Mouse (Mus musculus) CD8-positive naive resting alpha-beta T cell, adult 2 months (primary cell): ENCODE results near the gene Fut7.
A peak's percentile ranks its signal among the peaks of the same experiment; 100 is the strongest.

Source experiments
- DNase-seq, 2 experiments: peaks; one replicate each; pipeline ENCODE4 v3.0.0; 2022; ENCODE audit warnings: low read depth in 2 of 2, low spot score in 2 of 2

Fut7 gene

GRCm38 (mm10) chr2:25458911-25459310 lies 35.8 kb downstream of the Fut7 start:
- no peak for DNase-seq

- no peak for DNase-seq
Measured at GRCm38 (mm10) chr2:25460135-25460534, 37.1 kb downstream of the Fut7 start.

- DNase-seq, result peak; percentile 94
Measured at GRCm38 (mm10) chr2:25460551-25461309, 37.7 kb downstream of the Fut7 start, which contains the start of gene Paxx. TSS of gene Paxx (minus strand) at chr2:25461094.

GRCm38 (mm10) chr2:25461407-25461806 lies 38.3 kb downstream of the Fut7 start:
- no peak for DNase-seq

GRCm38 (mm10) chr2:25463630-25464029 lies 40.6 kb downstream of the Fut7 start:
- no peak for DNase-seq

GRCm38 (mm10) chr2:25465256-25465655 lies 42.2 kb downstream of the Fut7 start:
- DNase-seq, result no peak

- DNase-seq, result peak; percentile 49 to 65
Measured at GRCm38 (mm10) chr2:25465816-25466635, 43.0 kb downstream of the Fut7 start.

- no peak for DNase-seq
Measured at GRCm38 (mm10) chr2:25467606-25468303, 44.7 kb downstream of the Fut7 start.

- DNase-seq, result no peak
Measured at GRCm38 (mm10) chr2:25468962-25469915, 46.2 kb downstream of the Fut7 start.

GRCm38 (mm10) chr2:25469969-25470368 lies 46.9 kb downstream of the Fut7 start, which contains the start of gene Ptgds:
TSS of gene Ptgds (minus strand) at chr2:25470046.
- DNase-seq, result no peak

GRCm38 (mm10) chr2:25472550-25472949 lies 49.5 kb downstream of the Fut7 start:
- DNase-seq, result no peak
